Mouse (Mus musculus) cerebellum, adult 9-10 months (tissue): ENCODE data around the gene Trpm2.
A peak's percentile ranks its signal among the peaks of the same experiment; 100 is the strongest.

Source experiments
- DNase-seq: peaks from one replicate; pipeline ENCODE4 v3.0.0; 2022

The Trpm2 gene

DNA sequence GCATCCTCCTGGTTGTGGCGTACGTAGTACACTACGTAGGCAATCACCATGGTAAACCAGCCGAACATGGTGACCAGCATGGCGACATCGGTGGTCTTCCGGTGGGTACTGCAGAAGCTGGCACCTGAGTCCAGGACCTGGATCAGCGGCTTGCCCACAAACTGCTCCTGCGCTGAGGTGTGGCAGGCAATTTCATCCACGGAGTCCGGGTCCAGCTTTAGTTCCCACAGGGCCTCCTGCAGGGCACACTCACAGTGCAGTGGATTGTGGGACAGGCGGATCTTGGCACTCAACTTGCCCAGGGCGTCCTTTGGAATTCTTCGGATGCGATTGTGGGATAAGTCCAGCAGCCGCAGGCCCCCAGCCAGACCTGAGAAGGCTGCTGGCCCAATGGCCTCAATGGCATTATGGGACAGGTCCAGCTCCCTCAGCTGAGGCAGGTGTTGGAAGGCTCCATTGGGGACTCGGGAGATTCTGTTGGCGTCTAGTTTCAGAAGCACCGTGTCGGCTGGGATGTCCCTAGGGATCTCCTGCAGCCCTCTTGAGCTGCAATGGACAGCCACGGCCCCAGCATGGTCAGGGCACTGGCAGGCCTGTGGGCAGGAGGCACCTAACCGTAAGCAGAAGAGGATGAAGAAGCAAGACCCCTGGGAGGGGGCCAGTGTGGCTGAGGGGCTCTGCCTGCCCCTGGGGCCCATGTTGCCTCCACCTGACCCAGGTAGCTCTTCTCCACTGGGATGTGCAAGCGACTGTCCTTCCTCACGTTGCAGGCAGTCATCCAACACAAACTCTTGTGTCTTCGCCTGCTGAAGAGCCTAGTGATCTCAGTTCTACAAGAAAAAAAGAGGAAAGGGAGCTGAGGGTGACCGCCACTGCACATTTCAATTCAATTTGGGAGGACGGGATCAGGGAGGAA lies 69.2 kb downstream of the Trpm2 start:
- no peak for DNase-seq

GRCm38 (mm10) chr10:77900126-77900525 lies 70.2 kb downstream of the Trpm2 start:
- no peak for DNase-seq

DNA sequence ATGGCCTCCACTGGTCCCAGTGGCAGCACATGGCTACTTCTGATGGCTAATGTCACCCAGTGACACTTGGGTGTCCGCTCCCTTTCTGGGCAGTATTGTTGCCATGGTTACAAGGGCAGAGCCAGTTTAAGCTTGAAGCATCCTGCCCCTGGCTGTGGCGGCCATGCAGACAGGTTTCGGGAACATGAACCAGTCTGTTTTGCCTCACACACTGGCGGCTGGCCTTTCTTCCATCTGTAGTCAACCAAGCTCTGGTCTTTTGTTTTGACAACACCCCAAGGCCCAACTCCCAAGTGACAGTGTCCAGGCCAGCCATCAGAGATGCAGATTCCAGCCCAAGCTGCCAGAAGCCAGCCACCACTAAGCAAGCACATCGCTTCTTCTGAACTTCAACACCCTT lies 74.8 kb downstream of the Trpm2 start:
- DNase-seq: no peak

GRCm38 (mm10) chr10:77890987-77891565 lies 79.3 kb downstream of the Trpm2 start:
- DNase-seq: no peak

GRCm38 (mm10) chr10:77886007-77886747 lies 84.2 kb downstream of the Trpm2 start:
- DNase-seq: no peak

- no peak for DNase-seq
Measured at GRCm38 (mm10) chr10:77882553-77882952, 87.8 kb downstream of the Trpm2 start.

GRCm38 (mm10) chr10:77880305-77880704 lies 90.1 kb downstream of the Trpm2 start:
- DNase-seq: no peak

DNA sequence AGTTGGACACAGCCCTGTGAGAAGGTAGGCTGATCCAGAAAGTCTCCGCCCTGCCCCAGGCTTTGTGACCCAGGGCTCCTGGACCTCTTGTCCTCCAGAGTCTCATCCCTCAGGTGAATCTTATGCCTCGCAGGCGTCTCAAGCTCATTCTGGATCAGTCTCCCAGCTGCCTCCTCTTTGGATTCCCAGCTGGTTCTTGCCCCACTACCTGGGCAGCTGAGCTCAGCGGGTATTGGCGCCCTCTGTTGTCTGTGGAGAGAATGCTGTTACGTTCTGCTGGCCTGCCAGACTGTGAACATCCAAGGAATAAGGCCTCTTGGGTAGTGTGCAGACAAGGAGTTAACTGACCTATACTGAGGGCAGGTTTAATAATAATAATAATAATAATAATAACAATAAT lies 91.4 kb downstream of the Trpm2 start:
- no peak for DNase-seq

DNA sequence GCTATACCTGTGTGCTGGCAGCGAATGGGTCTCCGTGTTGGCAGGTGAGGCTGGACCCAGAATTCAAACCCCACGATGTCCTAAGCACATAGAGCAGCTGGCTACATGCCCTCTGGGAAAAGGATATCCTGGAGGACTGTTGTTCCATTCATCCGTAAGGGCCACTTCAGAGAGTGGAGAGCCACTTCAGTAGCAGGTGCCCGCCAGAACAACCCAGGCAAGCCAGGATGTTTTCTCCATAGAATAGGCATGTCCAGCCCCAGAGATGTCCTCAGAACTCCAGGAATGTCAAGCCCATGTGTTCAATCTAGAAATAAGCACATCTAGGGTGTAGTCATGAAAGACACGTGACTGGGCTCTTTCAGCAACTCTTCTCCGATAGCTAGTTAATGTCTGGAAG lies 100.7 kb downstream of the Trpm2 start:
- DNase-seq: no peak

GRCm38 (mm10) chr10:77867546-77867945 lies 102.8 kb downstream of the Trpm2 start:
- DNase-seq: no peak

DNA sequence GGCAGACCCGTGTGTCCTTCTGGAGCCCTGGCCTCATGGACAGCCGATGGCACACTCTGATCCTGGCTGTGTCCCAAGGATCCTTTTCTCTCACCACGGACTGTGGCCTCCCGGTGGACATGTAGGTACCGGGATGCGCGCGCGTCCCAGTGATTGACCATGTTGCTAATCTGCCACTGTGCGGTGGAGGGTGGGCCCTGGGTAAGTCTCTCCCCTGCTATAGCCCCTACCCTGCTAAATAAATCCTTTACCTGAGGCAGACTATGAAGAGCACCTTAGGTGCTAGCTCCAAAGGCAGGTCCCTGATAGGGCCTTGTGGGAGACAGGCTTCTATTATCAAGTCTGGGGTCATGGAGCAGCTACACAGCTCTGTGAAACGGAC lies 105.6 kb downstream of the Trpm2 start:
- DNase-seq: no peak

GRCm38 (mm10) chr10:77864067-77864761 lies 106.1 kb downstream of the Trpm2 start:
- DNase-seq: peak; percentile 47

DNA sequence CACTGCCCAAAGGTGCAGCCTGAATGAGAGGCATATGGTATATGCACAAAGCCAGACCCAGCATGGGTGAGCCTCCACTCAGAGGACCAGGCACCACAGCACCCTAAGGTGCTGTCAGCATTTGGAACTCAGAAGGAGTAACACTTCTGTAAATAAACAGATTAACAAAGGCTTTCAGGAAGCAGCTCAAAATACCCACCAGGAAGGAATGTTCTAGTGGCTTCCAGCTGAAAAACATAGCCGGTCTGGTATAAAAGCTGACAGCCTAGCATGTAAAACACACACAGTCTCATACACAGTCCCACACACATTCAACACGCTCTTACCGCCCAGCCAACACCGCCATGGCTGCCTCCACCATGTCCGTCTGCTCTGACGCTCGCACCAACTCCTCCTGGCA lies 108.7 kb downstream of the Trpm2 start, which contains the start of gene Gm3285:
Gm3285 (plus strand) TSS at position 301 of the 400 bp plus-strand sequence.
- DNase-seq: no peak
